Mouse (Mus musculus) lung, adult 2 months (tissue): ENCODE data around the gene Tpgs1.

Experiments used
- CTCF ChIP-seq: fragments of 200-500 bp; IDR thresholded peaks from 2 replicates; pipeline ENCODE4 v1.5.1; 2011; ENCODE audit warnings: mild to moderate bottlenecking, low read length, control low read depth; ENCODE audit not compliant: insufficient read depth
- POLR2A ChIP-seq: fragments of 200-500 bp; IDR thresholded peaks from 2 replicates; pipeline ENCODE4 v1.6.1; 2011; ENCODE audit warnings: low read depth, mild to moderate bottlenecking, control low read depth, low read length, borderline replicate concordance; ENCODE audit errors: extremely low read depth

DNA sequence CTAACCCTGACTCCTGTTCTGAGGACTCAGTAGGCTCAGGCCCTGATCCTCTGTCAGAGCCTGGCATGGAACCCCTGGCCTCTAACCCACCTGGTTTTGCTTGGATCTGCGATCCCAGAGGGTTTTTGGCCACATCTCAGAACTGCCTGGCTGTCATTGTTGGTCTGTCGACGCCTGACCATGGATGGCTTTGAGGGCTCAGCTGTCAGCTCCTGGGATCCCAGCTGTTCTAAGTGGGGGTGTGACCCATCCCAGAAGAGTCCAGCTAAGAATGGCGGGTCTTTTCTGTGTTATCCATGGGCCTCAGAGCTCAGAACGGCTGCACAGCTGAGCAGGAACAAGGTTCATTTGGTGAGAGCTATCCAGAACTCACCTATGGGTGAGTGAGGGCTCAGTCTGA, 51.9 kb downstream of the Tpgs1 start:
- no peak for TF ChIP-seq CTCF
- TF ChIP-seq POLR2A = no peak
